In genomic region chr13:86726695-86727094, GRCm38 (mm10) we compare ENCODE assay signal across 24 mouse cellular contexts.
"Had no signal": no experiment of that assay in that cellular context is flagged by ENCODE, and none has a peak within 500 bp of the region (broad histone marks: within the 10 kb centered on the region; RNA-seq: fewer than 3 reads in every experiment).

No protein-coding gene starts in this region.

- H3K27ac ChIP-seq: gastrocnemius, adult 2 months; heart, embryonic 10.5 days; hindbrain, embryonic 13.5 days; hindbrain, embryonic 15.5 days; kidney, embryonic 15.5 days; kidney, postnatal 0 days; limb, embryonic 10.5 days; limb, embryonic 12.5 days; liver, embryonic 13.5 days had no signal

- H3K36me3 ChIP-seq: heart, embryonic 10.5 days; heart, embryonic 12.5 days; hindbrain, embryonic 13.5 days; hindbrain, embryonic 15.5 days; kidney, embryonic 15.5 days; limb, embryonic 10.5 days; limb, embryonic 12.5 days; liver, embryonic 13.5 days had no signal

- H3K4me1 ChIP-seq: heart, embryonic 10.5 days; heart, embryonic 12.5 days; hindbrain, embryonic 13.5 days; hindbrain, embryonic 15.5 days; kidney, embryonic 15.5 days; limb, embryonic 10.5 days; limb, embryonic 12.5 days; liver, embryonic 13.5 days had no signal

- ATAC-seq: intestine, embryonic 16.5 days had no signal

- H3K4me3 ChIP-seq: gastrocnemius, adult 2 months; heart, embryonic 10.5 days; heart, embryonic 12.5 days; hindbrain, embryonic 13.5 days; hindbrain, embryonic 15.5 days; kidney, embryonic 15.5 days; limb, embryonic 10.5 days; limb, embryonic 12.5 days; liver, embryonic 13.5 days had no signal

- H3K4me2 ChIP-seq: heart, embryonic 12.5 days; hindbrain, embryonic 13.5 days; hindbrain, embryonic 15.5 days; kidney, embryonic 15.5 days; limb, embryonic 12.5 days; liver, embryonic 11.5 days; liver, embryonic 13.5 days had no signal

- DNase-seq: gastrocnemius, adult 2 months; gastrocnemius, postnatal 10 days; gastrocnemius, postnatal 25 days; heart, adult 18-20 months; heart, postnatal 10 days; kidney, adult 11 months; kidney, adult 2 months; kidney, adult 9 months; kidney, postnatal 14 days; kidney, postnatal 36 days; layer of hippocampus, adult 9-11 months; layer of hippocampus, postnatal 36 days; liver; liver, embryonic 13.5 days had no signal

- H3K9ac ChIP-seq: heart, embryonic 12.5 days; hindbrain, embryonic 13.5 days; hindbrain, embryonic 15.5 days; kidney, embryonic 15.5 days; limb, embryonic 12.5 days; liver, embryonic 13.5 days had no signal

- H3K9me3 ChIP-seq: heart, embryonic 10.5 days; hindbrain, embryonic 13.5 days; hindbrain, embryonic 15.5 days; kidney, embryonic 15.5 days; limb, embryonic 10.5 days; limb, embryonic 12.5 days; liver, embryonic 13.5 days had no signal

- H3K27me3 ChIP-seq: heart, embryonic 12.5 days; hindbrain, embryonic 13.5 days; hindbrain, embryonic 15.5 days; kidney, embryonic 15.5 days; limb, embryonic 12.5 days; liver, embryonic 13.5 days had no signal
